Mouse (Mus musculus): ENCODE results near the gene Trim34b. TPM values are rescaled to one million over a fixed set of nuclear protein-coding genes. Genes with fewer than 3 reads are reported as not detected.
"Not testable (repeated sequence)": the region's sequence is repeated elsewhere in the genome, so short reads cannot be mapped to it uniquely, and the experiment has no call there.

The Trim34b gene
- total RNA-seq (2021), result not detected

- intact Hi-C loops (cut with DNase I), result loop anchor here (10.0 kb wide), 1 partner anchor 104 kb away; no protein-coding TSS in a partner anchor
- DNase-seq (ENCODE audit: low spot score in 2 of 2), result not testable (repeated sequence)
Observed at GRCm38 (mm10) chr7:104329171-104329570, at the start of gene Trim34b. Trim34b (plus strand) TSS chr7:104329471.

GRCm38 (mm10) chr7:104287576-104288443 is 41.5 kb upstream of the Trim34b start, which contains the start of gene Trim5:
Trim5 (minus strand) TSS chr7:104288094.
- intact Hi-C loops (cut with DNase I); DNase-seq (ENCODE audit: low spot score in 2 of 2): not testable (repeated sequence)

DNA sequence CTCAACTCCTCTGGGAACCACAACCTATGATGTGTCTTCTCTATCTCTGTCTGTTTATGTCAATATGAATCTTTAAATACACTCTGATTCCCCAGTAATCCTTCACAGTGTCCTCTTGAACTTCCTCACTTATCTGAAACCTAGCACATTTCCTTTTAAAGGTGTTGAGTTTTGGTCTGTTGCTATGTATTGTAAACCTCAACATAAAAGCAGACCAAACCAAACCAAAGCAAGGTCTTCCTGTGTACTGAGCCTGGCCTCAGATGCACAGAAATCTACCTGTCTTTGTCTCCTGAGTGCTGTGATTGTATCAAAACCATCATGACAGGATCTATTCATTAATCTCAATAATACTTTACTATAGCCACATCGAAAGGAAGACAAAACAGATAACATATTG is 38.6 kb upstream of the Trim34b start:
- intact Hi-C loops (cut with DNase I), result no loop called here
- DNase-seq (ENCODE audit: low spot score in 2 of 2), result no peak

DNA sequence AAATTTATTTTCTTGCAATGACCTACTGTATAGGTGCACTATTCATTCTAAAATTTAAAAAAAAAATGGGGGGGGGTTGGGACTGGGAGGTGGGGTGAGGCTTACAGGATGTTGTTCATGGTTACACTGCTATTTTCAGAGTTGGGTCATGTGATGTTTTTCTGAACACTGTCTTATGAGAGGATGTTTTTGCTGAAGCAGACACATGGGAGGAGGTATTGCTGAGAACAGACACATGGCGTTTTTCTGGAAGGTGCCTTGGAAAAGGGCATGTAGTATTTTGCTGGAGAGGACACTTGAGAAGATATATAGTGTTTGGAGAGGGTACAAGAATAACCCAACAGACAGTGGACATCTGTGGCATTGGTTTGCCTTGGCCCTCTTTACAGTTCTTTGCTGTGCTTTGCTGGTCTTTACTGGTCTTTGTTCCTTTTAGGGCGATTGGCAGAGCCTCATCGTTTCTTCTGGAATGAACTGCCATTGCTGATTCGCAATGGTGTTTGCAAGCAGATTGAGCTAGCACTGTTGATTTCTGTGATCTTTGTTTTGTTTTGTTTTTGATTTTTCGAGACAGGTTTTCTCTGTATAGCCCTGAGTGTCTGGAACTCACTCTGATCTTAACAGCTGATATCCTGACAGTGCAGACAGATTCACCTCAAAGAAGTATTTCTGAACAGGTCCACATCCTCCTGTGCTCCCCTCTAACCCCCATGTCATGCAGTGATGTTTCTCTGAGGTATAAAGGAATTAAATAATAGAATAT is 37.5 kb upstream of the Trim34b start:
- DNase-seq (ENCODE audit: low spot score in 2 of 2), result no peak
- intact Hi-C loops (cut with DNase I), result no loop called here

DNA sequence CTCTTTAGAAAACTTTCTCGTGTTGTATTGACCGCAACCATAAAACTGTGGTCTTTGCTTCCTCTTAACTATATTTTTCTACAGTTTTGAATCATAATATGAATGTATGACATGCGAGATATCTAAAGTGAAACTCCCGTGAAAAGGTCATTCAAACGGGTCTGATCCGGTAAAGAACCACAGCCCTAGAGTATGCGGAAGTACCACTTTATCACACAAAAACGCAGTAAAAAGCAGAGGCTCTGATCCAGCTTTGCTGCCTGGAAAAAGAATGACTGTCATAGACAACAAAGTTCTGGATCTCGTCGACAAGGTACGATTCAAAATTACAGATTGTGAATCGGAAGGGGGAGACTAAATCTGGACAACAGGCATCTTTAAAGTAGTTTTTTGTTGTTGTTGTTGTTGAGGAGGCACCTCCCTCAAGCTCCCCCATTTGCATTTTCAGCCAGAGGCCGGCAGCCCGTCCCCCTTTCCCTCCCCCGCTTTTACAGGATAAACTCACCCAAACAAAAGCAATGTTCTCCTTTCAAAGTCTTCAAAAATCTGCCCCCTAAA is 14.4 kb upstream of the Trim34b start:
- intact Hi-C loops (cut with DNase I), result no loop called here

GRCm38 (mm10) chr7:104315369-104316080 is 13.7 kb upstream of the Trim34b start, which contains the start of gene Trim12a:
Trim12a (minus strand) TSS chr7:104315466.
- DNase-seq (ENCODE audit: low spot score in 2 of 2); intact Hi-C loops (cut with DNase I): not testable (repeated sequence)

More for the DNA sequence above, 14.4 kb upstream of the Trim34b start:
- DNase-seq (ENCODE audit: low spot score in 2 of 2), result no peak

DNA sequence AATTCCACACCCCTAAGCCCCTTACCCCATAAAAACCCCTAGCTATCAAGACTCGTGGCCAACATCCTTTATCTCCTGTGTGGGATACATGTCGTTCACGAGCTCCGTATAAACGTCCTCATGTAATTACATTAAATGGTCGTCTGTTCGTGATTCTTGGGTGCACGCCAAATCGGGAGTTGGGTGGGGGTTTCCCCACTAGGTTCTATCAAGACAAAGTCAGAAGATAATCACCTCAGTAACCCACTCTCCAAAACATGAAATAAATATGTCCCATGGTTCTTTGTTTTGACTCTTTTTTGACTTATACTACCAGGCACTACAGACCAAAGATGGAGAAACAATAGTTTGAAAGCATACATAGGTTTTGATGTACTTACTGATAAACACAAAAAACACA is 7.2 kb upstream of the Trim34b start:
- DNase-seq (ENCODE audit: low spot score in 2 of 2), result no peak
- intact Hi-C loops (cut with DNase I), result loop anchor here (10.0 kb wide), 1 partner anchor 97 kb away; no protein-coding TSS in a partner anchor

- DNase-seq (ENCODE audit: low spot score in 2 of 2); intact Hi-C loops (cut with DNase I): not testable (repeated sequence)
Observed at GRCm38 (mm10) chr7:104335547-104335946, 6.3 kb downstream of the Trim34b start.

DNA sequence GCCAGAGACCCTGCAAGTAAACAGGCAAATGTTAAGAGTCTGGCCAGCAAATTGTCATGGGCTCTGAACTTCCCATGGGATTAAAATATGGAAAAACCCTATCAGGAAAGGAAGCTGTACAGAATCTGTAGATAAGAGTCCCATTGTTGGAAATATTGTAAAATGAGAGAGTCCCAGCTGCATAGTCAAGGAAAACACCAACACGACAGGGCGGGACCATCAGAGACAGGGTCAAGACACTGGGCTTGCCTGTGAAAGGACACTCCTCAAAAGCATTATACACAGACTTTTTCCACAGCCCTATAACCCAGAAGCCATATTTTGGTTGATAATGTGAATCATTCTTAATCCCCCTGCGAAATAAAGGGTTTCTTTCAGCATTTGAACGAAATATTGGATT is 11.5 kb downstream of the Trim34b start:
- intact Hi-C loops (cut with DNase I); DNase-seq (ENCODE audit: low spot score in 2 of 2): not testable (repeated sequence)

- DNase-seq (ENCODE audit: low spot score in 2 of 2); intact Hi-C loops (cut with DNase I): not testable (repeated sequence)
Observed at GRCm38 (mm10) chr7:104348043-104348442, 18.8 kb downstream of the Trim34b start.

DNA sequence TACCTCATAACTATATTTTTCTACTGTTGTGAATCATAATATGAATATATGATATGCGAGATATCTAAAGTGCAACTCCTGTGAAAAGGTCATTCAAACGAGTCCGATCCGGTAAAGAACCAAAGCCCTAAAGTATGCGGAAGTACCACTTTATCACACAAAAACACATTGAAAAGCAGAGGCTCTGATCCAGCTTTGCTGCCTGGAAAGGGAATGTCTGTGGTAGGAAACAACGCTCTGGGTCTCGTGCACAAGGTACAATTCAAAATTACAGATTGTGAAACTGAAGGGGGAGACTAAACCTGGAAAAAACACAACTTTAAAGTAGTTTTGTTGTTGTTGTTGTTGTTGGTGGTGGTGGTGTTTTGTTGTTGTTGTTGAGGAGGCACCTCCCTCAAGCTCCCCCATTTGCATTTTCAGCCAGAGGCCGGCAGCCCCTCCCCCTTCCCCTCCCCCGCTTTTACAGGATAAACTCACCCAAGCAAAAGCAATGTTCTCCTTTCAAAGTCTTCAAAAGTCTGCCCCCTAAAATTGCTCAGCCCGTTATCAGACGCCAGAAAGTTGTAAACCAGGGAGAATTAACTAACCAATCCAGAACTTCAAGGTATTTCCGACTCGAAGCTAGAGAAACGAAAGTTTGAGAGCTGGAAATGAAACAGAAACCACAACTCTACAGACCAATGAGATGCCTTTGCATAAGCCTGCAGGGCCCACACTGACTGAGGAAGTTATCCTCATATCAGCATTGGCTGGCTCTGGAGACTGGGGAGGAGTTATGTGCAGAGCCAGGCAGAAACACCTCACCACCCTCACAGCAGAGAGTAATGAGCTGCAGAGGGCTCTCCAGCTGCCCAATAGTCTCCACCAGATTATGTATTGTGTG is 23.7 kb downstream of the Trim34b start, which contains the start of gene Trim12c:
Trim12c (minus strand) TSS at position 646 of the 883 bp plus-strand sequence.
- DNase-seq (ENCODE audit: low spot score in 2 of 2), result peak; percentile 1 to 7
- intact Hi-C loops (cut with DNase I), result no loop called here

DNA sequence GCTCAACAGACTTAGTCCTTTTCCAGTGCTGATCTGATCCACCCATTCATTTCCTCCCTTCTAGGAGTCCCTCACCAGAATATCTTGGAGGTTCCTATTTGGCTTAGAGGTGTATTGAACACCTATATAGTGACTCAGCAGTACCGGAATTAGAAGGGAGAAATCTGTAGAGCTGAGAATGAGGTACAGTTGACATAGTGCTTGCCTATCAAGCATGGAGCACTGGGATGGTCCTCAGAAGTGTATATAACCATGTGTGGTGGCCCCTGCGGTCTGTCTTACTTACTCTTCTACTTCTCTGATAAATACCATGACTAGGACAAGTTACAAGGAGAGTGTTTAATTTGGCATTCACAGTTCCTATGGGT is 24.3 kb downstream of the Trim34b start:
- DNase-seq (ENCODE audit: low spot score in 2 of 2), result no peak
- intact Hi-C loops (cut with DNase I), result no loop called here

GRCm38 (mm10) chr7:104366339-104366738 is 37.1 kb downstream of the Trim34b start:
- intact Hi-C loops (cut with DNase I), result no loop called here
- no peak for DNase-seq (ENCODE audit: low spot score in 2 of 2)

GRCm38 (mm10) chr7:104369736-104370414 is 40.6 kb downstream of the Trim34b start, which contains the start of gene Trim30b:
Trim30b (minus strand) TSS chr7:104369884.
- intact Hi-C loops (cut with DNase I), result no loop called here
- peak; percentile 1 to 2 for DNase-seq (ENCODE audit: low spot score in 2 of 2)
